Mouse (Mus musculus) B cell, adult 67 days (primary cell): ENCODE results near the gene Gpank1. TPM values are rescaled to one million over a fixed set of nuclear protein-coding genes. Genes with fewer than 3 reads are reported as not detected.

ENCODE experiments used
- total RNA-seq, 2 experiments: library from RNA; stranded (reverse); gene quantifications; 4 replicates each; pipeline ENCODE4 v1.2.4; 2023

Gpank1 gene
- 10 to 100 TPM; 31.1 to 34.0 TPM for total RNA-seq

DNA sequence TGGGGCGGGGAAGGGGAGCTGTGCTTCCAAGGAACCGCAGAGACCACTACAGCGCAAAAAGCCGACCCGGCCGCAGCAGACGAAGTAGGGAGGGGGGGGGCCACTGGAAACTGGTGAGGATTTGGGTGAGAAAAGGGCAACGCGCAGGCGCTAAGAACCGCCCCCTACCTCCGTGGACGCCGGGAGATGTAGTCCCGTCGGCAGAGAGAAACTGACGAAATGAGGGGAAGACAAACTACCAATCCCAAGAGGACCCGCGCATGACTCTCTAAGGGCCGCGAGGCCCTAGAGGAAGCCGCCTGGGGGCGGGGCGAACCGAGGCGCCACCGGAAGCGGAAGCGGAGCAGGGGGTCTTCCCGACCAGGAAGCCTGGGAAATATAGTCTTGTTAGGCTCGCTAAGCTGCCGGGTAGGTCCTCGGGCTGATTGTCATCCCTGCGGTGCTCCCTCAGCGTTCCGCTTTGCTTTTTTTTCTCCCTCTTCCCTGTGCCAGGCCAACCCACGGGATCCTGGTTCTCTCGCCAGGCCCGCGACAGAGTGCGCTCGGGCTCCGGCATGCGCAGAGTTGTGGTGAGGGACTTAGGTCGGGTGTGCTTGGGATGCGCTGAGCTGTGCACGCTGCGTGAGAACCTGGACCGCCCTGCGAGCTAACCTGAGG lies at the start of gene Gpank1:
TSS of gene Gpank1 (plus strand) at position 313 of the 657 bp plus-strand sequence.

DNA sequence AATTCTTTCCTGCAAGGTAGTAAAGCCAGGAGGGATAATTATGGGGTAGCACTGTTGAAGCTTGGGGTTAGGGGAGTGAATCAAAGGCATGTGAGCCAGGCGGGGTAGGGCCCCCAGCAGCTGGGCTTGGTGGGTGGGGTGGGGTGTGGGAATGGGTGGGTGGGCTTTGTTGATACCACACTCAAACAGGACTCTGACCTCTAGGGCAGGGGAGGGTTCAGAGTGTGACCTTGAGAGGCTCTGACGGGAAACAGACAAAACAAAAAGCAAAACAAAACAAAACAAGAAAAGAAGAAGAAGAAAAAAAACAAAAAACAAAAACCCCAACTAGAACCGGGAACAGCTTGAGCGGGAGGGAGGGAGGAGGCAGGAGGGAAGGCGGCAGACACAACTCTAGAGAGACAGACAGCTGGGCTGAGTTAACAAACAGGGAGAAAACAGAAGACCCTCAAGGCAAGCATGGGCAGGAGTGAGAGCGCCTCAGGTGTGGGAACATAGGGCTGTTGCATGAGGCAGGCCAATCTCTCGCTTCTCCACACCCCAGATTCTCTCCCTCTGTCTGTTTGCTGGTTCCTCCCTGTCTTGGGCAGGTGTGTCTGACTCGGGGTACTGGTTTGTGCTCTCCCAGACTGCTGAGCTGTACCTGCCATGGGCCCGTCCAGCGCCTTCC lies 44.6 kb upstream of the Gpank1 start, which contains the start of gene Ly6g6e:
TSS of gene Ly6g6e (plus strand) at position 396 of the 670 bp plus-strand sequence.

DNA sequence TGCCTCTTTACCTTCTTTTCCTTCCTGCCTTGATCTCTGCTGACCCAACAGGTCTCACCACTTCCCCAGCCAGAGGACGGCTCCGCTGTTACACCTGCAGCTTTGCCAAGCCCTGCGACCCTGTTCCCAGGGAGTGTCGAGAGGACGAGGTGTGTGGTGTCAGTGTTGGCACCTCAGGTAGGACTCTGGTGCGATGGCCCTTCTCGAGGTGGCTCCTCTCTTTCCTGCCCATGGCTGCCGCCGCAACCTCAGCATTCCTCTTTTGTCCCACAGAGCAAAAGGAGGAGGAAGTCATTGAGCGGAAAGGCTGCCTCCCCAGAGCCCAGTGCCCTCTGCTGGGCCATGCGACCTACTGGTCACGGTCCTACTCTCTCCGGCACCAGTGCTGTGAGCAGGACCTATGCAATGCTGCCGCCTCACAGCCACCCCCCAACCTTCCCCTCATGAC lies 43.4 kb upstream of the Gpank1 start, which contains the start of gene Ly6g6d:
TSS of gene Ly6g6d (minus strand) at position 280 of the 448 bp plus-strand sequence.

DNA sequence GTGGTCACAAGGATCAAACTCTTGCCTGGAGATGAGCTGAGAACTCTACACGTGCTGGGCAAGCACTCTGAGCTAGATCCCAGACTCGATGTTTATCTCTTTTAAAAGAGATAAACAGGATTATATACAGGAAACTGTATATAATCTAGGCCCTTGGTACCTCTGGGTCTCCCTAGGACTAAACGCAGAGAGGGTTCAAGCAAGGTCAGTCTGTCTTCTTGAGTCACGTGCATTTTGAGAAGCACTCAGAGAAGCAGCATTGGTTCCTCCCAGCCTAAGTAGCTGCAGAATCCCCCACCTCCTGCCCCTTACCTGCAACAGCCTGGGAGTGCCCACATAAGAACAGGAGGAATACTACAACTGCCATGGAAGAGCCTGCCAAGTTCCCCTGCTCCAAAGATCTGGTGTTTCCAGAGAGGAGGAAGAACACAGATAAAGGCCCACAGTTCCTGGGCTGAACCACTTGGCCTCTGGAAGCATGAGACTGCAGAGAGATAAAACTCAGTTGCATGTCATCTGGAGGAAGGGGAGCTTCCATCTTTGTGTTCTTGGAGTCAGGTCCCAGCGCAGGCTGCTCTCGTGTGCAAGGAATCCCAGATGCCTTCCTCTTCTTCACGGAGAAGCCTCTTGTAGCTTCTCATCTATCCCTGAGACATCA lies 35.9 kb upstream of the Gpank1 start, which contains the start of gene Ly6g6f:
TSS of gene Ly6g6f (minus strand) at position 403 of the 658 bp plus-strand sequence.

DNA sequence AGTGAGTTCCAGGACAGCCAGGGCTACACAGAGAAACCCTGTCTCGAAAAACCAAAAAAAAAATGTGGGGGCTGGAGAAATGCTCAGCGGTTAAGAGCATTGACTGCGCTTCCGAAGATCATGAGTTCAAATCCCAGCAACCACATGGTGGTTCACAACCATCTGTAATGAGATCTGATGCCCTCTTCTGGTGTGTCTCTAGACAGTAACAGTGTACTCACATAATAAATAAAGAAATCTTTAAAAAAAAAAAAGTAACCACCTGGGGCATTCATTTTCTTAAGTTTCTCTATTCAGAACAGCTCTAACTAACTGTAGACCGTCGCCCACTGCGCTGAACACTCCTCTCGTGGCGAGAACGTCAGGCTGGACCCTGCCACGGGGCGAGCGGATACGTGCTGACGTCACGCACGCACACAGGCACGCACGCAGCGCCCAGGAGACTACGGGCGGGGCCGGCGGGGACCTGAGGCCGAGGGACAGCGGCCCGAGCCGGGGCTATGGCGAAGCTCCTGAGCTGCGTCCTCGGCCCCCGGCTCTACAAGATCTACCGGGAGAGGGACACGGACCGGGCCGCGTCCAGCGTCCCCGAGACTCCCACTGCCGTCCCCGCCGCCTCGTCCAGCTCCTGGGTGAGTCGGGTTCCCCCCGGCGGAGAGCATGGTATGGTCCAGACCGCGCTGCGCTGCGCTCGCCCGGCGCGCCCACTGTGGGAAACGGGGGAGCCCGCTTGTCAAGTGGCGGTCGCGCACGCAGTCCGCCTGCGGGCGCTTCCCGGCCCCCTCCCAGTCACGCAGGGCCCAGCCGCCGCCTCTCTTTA lies 32.2 kb upstream of the Gpank1 start, which contains the start of gene Abhd16a:
TSS of gene Abhd16a (plus strand) at position 439 of the 820 bp plus-strand sequence.

DNA sequence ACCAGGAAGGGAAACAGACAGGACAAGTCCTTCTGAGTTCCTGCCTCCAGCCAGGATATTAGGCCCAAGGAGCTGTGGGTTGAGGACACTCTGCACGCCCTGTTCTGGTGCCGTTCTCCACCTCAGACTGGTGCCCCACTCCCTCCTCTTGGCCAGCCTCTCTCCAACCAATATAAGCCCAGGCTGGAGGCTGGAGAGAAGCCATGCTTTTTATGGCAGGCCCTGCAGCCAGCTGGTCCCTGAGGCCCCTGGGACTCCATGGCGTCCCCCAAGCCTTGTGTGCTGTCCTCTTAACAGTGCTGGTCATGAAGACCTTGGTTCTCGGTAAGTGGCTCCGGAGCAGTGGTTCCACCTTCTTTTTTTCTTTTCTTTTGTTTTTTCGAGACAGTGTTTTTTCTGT lies 13.2 kb upstream of the Gpank1 start, which contains the start of gene Ly6g5c:
TSS of gene Ly6g5c (plus strand) at position 183 of the 400 bp plus-strand sequence.

DNA sequence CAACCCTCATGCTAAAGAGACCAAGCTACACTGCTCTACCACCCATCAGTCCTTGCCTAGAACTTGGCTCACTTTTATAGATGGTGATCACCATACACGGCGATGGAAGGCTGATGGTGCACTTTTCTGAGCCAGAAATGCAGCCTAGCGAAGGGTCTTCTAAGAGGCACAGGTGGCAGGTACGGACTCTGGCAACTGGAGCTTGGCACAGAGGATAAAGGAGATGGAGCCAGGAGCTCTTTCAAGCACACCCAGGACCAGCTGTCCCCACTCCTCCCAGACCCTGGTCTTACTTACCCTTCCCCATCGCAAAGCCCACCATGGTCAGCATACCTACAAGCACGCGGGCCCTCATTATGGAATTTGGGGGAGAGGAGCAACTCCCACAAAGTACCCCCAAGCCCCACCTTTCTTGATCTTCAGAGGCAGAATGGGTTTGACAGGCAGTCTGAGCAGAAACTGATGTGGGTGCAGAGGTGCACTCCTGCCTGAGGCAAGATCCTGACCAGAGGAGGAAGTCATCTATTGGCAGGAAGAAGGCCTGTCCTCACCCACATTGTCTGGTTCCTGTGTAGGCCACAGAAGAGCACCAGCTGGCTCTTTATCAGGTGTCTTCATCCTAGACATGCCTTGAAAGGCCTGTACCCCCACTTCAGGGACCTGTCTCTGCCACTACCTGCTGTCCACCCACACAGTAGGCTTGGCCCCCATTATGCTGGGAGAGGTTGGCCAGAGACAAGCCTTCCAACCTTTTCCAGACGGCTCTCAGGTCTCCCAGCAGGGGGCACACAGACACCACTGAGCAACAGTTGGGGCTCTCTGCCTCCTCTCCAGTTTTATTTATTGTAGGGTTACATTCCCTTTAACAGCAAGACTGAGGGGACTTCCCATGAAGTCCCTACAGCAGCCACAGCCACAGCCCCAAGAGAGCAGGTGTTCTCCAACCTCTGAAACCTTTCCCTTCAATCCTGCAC lies 5.9 kb upstream of the Gpank1 start, which contains the start of gene Ly6g5b:
TSS of gene Ly6g5b (minus strand) at position 383 of the 974 bp plus-strand sequence.

DNA sequence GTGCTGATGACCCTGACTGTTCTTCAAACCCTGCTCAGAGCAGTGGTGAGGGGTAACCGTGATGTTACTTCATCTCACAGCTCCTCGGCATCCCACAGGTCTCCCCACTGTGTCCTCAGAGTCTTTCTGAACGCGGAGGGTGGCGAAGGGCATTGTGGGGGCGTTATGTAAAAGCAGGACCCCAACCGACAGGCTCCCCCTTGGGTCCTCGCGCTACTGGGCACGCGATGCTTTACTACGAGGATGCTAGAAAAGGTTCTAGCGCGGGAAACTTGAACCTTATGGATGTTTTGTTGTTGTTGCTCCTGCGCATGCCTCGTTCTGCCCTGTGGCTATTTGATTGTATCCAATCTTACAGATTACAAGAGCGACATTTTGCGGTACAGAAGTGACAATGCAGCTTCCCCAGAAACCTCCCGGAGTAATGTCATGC lies 632 bp downstream of the Gpank1 start, which contains the start of gene Csnk2b:
TSS of gene Csnk2b (minus strand) at position 183 of the 433 bp plus-strand sequence.

DNA sequence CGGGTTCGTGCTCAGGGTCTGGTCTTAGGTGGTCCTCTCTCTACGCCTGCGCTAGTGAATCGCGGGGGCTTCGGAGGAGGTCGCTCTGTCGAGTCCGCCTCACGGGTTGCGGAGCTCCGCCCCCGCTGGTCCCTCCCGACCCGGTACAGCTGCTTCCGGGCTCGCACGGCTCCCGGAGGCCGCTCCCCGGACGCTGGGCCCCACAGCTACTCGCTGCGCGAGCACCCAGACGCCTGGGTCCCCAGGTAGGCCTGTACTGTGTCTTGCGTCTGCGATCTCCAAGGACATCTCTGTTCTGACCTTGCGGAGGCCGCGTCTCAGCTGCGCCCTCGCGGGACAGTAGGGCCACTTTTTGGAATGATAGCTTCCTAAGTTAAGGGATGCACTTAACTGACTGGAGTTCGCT lies 5.0 kb downstream of the Gpank1 start, which contains the start of gene D17H6S53E:
TSS of gene D17H6S53E (plus strand) at position 168 of the 406 bp plus-strand sequence.

DNA sequence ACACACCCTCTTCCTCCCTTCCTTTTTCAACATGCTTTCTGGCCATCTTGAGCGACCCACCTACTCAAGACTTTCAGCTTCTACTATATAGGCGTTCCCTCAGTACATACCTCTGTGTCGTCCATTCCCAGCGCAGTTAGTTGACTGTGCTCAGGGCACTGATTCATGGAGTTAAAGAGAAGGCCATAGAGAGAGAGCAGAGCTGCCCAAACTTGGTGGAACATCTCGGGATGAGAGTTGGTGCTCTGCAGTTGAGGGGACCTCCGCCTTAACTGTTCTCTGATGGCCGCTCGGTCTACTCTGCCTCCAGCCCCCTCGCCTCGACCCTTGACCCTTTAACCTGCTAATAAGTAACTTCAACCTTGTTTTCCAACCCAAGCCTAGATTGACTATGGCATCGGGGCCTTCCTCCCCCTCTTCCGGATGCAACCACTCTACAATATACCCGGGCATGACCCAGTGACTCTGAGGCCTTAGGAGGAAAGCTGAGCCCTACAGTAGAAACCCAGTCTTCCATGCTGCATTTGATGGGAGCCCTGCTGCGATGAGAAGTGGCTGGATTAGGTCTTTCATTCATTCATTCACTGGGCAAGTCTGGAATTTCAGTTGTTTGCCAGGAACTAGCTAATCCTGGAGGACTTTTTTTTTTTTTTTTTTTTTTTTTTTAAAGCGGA lies 10.4 kb downstream of the Gpank1 start, which contains the start of gene Apom:
TSS of gene Apom (minus strand) at position 551 of the 674 bp plus-strand sequence.

DNA sequence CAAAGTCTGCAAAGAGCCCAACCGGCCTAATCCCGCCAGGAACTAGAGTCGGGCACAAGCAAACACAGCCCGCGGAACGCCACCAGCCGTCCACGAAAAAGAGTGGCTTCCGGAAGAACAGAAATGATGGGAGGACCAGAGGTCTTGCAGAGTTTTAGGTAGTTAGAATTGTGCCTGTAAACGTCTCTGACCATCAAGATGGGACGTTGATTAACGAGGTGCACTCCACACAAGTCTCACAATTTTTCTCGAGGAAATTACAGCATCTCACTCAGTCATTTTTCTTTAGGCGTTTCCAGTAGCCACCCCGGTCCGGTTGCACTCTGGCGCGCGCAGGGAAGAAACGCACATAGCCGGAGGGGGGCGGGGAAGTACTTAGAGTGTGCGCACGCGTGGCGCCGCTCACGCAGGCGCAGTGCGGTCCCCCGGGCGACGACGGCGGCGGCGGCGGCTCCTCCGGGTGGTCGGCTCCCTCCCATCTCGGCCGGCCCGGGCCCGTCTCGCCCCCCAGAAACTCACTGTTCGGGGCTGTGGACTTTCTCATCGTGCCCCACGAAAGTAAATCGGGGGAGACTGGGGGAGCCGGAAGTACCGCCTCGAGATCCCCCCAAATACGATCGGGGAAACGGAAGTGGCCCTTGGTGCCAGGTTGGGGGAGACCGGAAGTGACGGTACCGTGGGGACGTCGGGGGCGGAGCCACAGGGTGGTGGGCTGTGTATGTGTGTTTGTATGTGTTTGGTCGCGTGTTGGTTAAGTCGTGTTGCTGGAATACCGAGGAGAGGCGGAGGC lies 13.7 kb downstream of the Gpank1 start, which contains the start of gene Bag6:
TSS of gene Bag6 (plus strand) at position 378 of the 790 bp plus-strand sequence.

DNA sequence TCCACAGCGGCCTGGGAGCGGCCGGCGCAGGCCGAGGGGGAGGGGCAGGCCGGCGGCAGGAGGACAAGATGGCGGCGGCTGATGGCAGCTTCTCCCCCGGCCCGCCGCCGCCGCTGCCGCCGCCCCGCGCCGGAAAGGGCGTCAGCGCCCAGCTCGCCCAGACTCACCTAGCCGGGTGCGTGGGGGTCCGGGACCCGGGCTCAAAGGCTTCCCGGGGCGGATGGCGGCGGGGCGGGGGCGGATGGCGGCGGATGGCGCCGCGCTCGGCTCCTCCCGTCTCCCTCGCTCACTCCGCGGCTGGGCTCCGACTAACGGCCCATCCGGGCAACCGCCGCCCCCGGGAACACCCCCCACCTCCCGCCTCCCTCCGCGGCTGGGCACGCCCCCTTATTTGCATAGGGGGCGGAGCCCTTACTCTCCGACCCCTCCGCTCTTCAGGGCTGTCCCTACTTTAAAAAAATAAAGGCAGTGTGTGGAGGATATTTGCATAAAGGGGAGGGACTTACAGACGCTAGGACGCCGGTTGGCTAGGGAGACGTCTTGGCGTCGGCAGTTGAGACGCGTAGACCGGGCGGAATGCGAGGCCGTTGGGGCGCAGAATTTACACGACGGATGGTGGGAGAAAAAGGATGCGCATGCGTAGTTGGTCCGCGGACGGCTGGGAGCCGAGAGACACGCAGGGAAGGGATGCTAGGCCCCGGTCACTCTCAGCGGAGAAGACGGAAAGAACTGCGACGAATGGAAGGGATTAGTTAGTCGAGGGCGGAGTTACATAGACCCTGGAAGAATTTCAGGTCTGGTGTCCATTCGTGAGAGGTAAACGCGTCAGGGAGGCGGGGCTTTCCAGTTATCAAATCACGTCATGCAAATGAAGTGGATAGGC lies 43.6 kb downstream of the Gpank1 start, which contains the start of gene Prrc2a:
TSS of gene Prrc2a (minus strand) at position 330 of the 883 bp plus-strand sequence.

Other genes with a start within 250 kb of the Gpank1 start
- gene Zbtb12, start 242.0 kb upstream of the Gpank1 start, total RNA-seq = 10 to 100 TPM in 1 of 2 experiments, 1 to 10 TPM in 1; 9.4 to 13.1 TPM
- gene Gm20547, start 239.4 kb upstream of the Gpank1 start, total RNA-seq = not detected
- gene C2, start 223.2 kb upstream of the Gpank1 start, total RNA-seq = 1 to 10 TPM; 2.4 to 2.6 TPM
- 100 to 1,000 TPM; 169 to 178 TPM for gene Ehmt2, start 223.0 kb upstream of the Gpank1 start, total RNA-seq
- gene Slc44a4, start 207.0 kb upstream of the Gpank1 start, total RNA-seq = not detected
- 10 to 100 TPM; 64.3 to 86.9 TPM for gene Neu1, start 190.2 kb upstream of the Gpank1 start, total RNA-seq
- 100 to 1,000 TPM in 1 of 2 experiments, 1 to 10 TPM in 1; 9.1 to 108 TPM for gene Hspa1b, start 162.2 kb upstream of the Gpank1 start, total RNA-seq
- gene Gm20481, start 151.5 kb upstream of the Gpank1 start, total RNA-seq = not detected
- gene Hspa1a, start 149.3 kb upstream of the Gpank1 start, total RNA-seq = 10 to 100 TPM in 1 of 2 experiments, 1 to 10 TPM in 1; 3.8 to 37.9 TPM
- gene Hspa1l, start 148.8 kb upstream of the Gpank1 start, total RNA-seq = not detected
- 10 to 100 TPM; 32.1 to 32.7 TPM for gene Lsm2, start 139.6 kb upstream of the Gpank1 start, total RNA-seq
- gene Vars, start 120.5 kb upstream of the Gpank1 start, total RNA-seq = 100 to 1,000 TPM; 290 to 310 TPM
- gene Vwa7, start 104.9 kb upstream of the Gpank1 start, total RNA-seq = under 1 TPM; 0.50 to 0.75 TPM
- 1 to 10 TPM; 4.8 to 5.7 TPM for gene Sapcd1, start 93.4 kb upstream of the Gpank1 start, total RNA-seq
- 10 to 100 TPM in 1 of 2 experiments, 1 to 10 TPM in 1; 9.7 to 13.8 TPM for gene Msh5, start 74.7 kb upstream of the Gpank1 start, total RNA-seq
- gene Clic1, start 71.5 kb upstream of the Gpank1 start, total RNA-seq = 100 to 1,000 TPM; 210 to 218 TPM
- 1 to 10 TPM; 3.4 to 5.2 TPM for gene Ddah2, start 62.4 kb upstream of the Gpank1 start, total RNA-seq
- gene Ly6g6c, start 56.1 kb upstream of the Gpank1 start, total RNA-seq = not detected
- not detected for gene Mpig6b, start 55.3 kb upstream of the Gpank1 start, total RNA-seq
- gene Ly6g6e, start 44.6 kb upstream of the Gpank1 start, total RNA-seq = not detected
- not detected for gene Ly6g6d, start 43.4 kb upstream of the Gpank1 start, total RNA-seq
- not detected for gene Ly6g6f, start 35.8 kb upstream of the Gpank1 start, total RNA-seq
- gene Abhd16a, start 32.2 kb upstream of the Gpank1 start, total RNA-seq = 10 to 100 TPM; 71.6 to 74.8 TPM
- not detected for gene Ly6g5c, start 13.2 kb upstream of the Gpank1 start, total RNA-seq
- gene Ly6g5b, start 6.0 kb upstream of the Gpank1 start, total RNA-seq = 1 to 10 TPM; 1.5 to 1.7 TPM
- gene Csnk2b, start 598 bp downstream of the Gpank1 start, total RNA-seq = 100 to 1,000 TPM; 126 to 147 TPM
- 10 to 100 TPM; 16.6 to 25.1 TPM for gene D17H6S53E, start 4.9 kb downstream of the Gpank1 start, total RNA-seq
- under 1 TPM; 0.56 to 0.93 TPM for gene Apom, start 10.6 kb downstream of the Gpank1 start, total RNA-seq
- 100 to 1,000 TPM; 412 to 463 TPM for gene Bag6, start 13.7 kb downstream of the Gpank1 start, total RNA-seq
- gene Prrc2a, start 43.4 kb downstream of the Gpank1 start, total RNA-seq = 100 to 1,000 TPM; 364 to 379 TPM
- gene Aif1, start 54.6 kb downstream of the Gpank1 start, total RNA-seq = 1 to 10 TPM; 1.7 to 5.1 TPM
- gene Lst1, start 67.0 kb downstream of the Gpank1 start, total RNA-seq = 10 to 100 TPM; 32.6 to 54.4 TPM
- gene Ltb, start 73.0 kb downstream of the Gpank1 start, total RNA-seq = 100 to 1,000 TPM; 669 to 686 TPM
- 10 to 100 TPM in 1 of 2 experiments, 1 to 10 TPM in 1; 9.6 to 14.5 TPM for gene Tnf, start 80.6 kb downstream of the Gpank1 start, total RNA-seq
- gene Lta, start 83.9 kb downstream of the Gpank1 start, total RNA-seq = 10 to 100 TPM; 45.0 to 61.0 TPM
- gene Gm16181, start 99.4 kb downstream of the Gpank1 start, total RNA-seq = not detected
- 1 to 10 TPM; 1.2 to 2.9 TPM for gene Atp6v1g2, start 112.2 kb downstream of the Gpank1 start, total RNA-seq
- gene Nfkbil1, start 114.3 kb downstream of the Gpank1 start, total RNA-seq = 10 to 100 TPM; 11.2 to 16.2 TPM
- gene Ddx39b, start 120.3 kb downstream of the Gpank1 start, total RNA-seq = 100 to 1,000 TPM; 440 to 473 TPM
- gene H2-D1, start 141.3 kb downstream of the Gpank1 start, total RNA-seq = 1,000 to 10,000 TPM; 1,708 to 1,769 TPM
- gene H2-Q1, start 198.9 kb downstream of the Gpank1 start, total RNA-seq = 10 to 100 TPM in 1 of 2 experiments, 1 to 10 TPM in 1; 9.7 to 10.1 TPM
- gene H2-Q2, start 220.8 kb downstream of the Gpank1 start, total RNA-seq = 1 to 10 TPM; 8.2 to 8.9 TPM